Mouse (Mus musculus): ENCODE results near the gene Gm34653. TPM values are rescaled to one million over a fixed set of nuclear protein-coding genes. Genes with fewer than 3 reads are reported as not detected.
"Not testable (repeated sequence)": the region's sequence is repeated elsewhere in the genome, so short reads cannot be mapped to it uniquely, and the experiment has no call there.

Gene Gm34653
- polyA plus RNA-seq, 1 experiment from 2014 or later = 0.07 TPM

- Histone ChIP-seq H3K4me3 (peak overlapping the region; percentile 98), H3K4me2 (peak overlapping the region; percentile 82), H3K9me3 (replicated peaks) (no peaks in the 10 kb centered on the region), H3K4me1 (peaks cover 42% of the 10 kb centered on the region), H3K9ac (peak overlapping the region; percentile 98), H3K27me3 (replicated peaks) (0 out of 2 replicates have a peak, but pooled peaks cover 3% of the 10 kb centered on the region), H3K27ac (peak overlapping the region; percentile 93), H3K36me3 (peaks cover 22% of the 10 kb centered on the region)
- ATAC-seq = peak; percentile 5; the same call in 1 of the 2 replicates
- WGBS (ENCODE audit: insufficient replicate concordance) = 28% methylated on average over 20 of the region's 21 CpGs
Measured at GRCm38 (mm10) chr2:34826460-34827231, 6.2 kb upstream of the Gm34653 start.

- Histone ChIP-seq H3K36me3 (peaks cover 12% of the 10 kb centered on the region), H3K27ac (peak overlapping the region; percentile 48), H3K4me2 (0 out of 2 replicates have a peak overlapping the region, but pooled peaks have one; percentile 10), H3K4me1 (peaks cover 34% of the 10 kb centered on the region), H3K4me3 (no peak overlapping the region), H3K9ac (no peak overlapping the region), H3K9me3 (replicated peaks) (no peaks in the 10 kb centered on the region), H3K27me3 (replicated peaks) (0 out of 2 replicates have a peak, but pooled peaks cover 3% of the 10 kb centered on the region)
- no peak for ATAC-seq
- 76% methylated on average over 4 of the region's 4 CpGs for WGBS (ENCODE audit: insufficient replicate concordance)
Measured at GRCm38 (mm10) chr2:34827591-34827990, 5.2 kb upstream of the Gm34653 start.

GRCm38 (mm10) chr2:34828026-34828425 is 4.8 kb upstream of the Gm34653 start:
- ATAC-seq = no peak
- H3K4me3 ChIP-seq = no peak overlapping the region
- whole genome bisulfite sequencing (ENCODE audit: insufficient replicate concordance) = 64% methylated on average over 1 of the region's 1 CpGs
- 0 out of 2 replicates have a peak overlapping the region, but pooled peaks have one; percentile 10 for H3K4me2 ChIP-seq
- no peaks in the 10 kb centered on the region for H3K9me3 ChIP-seq (replicated peaks)
- peaks cover 10% of the 10 kb centered on the region for H3K36me3 ChIP-seq
- peak overlapping the region; percentile 48 for H3K27ac ChIP-seq
- H3K27me3 ChIP-seq (replicated peaks) = 0 out of 2 replicates have a peak, but pooled peaks cover 3% of the 10 kb centered on the region
- no peak overlapping the region for H3K9ac ChIP-seq
- H3K4me1 ChIP-seq = peaks cover 31% of the 10 kb centered on the region

- peaks cover 11% of the 10 kb centered on the region for H3K4me1 ChIP-seq
- 86% methylated on average over 17 of the region's 17 CpGs for WGBS (ENCODE audit: insufficient replicate concordance)
- H3K9me3 ChIP-seq (replicated peaks); H3K27ac ChIP-seq; ATAC-seq; H3K27me3 ChIP-seq (replicated peaks); H3K9ac ChIP-seq; H3K4me2 ChIP-seq; H3K4me3 ChIP-seq; H3K36me3 ChIP-seq: not testable (repeated sequence)
Measured at GRCm38 (mm10) chr2:34830066-34830465, 2.7 kb upstream of the Gm34653 start.

GRCm38 (mm10) chr2:34833624-34834023 is 817 bp downstream of the Gm34653 start:
- no peak for ATAC-seq
- Histone ChIP-seq H3K4me3 (no peak overlapping the region), H3K27ac (no peak overlapping the region), H3K9ac (no peak overlapping the region), H3K36me3 (no peaks in the 10 kb centered on the region), H3K9me3 (replicated peaks) (no peaks in the 10 kb centered on the region), H3K4me2 (no peak overlapping the region), H3K27me3 (replicated peaks) (0 out of 2 replicates have a peak, but pooled peaks cover 16% of the 10 kb centered on the region), H3K4me1 (no peaks in the 10 kb centered on the region)
- 82% methylated on average over 17 of the region's 17 CpGs for WGBS (ENCODE audit: insufficient replicate concordance)

DNA sequence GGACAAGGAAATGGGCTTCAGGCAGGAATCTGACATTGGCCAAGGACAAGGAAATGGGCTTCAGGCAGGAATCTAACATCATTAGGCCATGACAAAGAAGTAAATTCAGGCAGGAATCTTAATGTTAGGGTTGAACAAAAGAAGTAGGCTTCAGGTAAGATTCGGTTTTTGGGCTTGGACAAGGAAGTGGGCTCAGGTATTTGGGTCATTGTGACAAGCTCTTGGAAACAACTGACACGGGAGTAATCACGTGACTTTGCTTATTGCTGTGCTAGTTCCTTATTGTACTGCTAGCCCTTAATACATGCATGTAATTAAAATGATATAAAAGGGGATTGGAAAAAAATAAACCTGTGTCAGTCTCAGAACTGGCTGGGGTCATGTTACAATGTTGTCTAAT is 2.9 kb downstream of the Gm34653 start:
- Histone ChIP-seq H3K27me3 (replicated peaks) (0 out of 2 replicates have a peak, but pooled peaks cover 16% of the 10 kb centered on the region), H3K36me3 (no peaks in the 10 kb centered on the region), H3K27ac (no peak overlapping the region), H3K9me3 (replicated peaks) (no peaks in the 10 kb centered on the region), H3K4me3 (no peak overlapping the region), H3K9ac (no peak overlapping the region), H3K4me2 (no peak overlapping the region), H3K4me1 (no peaks in the 10 kb centered on the region)
- WGBS (ENCODE audit: insufficient replicate concordance) = 53% methylated on average over 3 of the region's 3 CpGs
- ATAC-seq = no peak

DNA sequence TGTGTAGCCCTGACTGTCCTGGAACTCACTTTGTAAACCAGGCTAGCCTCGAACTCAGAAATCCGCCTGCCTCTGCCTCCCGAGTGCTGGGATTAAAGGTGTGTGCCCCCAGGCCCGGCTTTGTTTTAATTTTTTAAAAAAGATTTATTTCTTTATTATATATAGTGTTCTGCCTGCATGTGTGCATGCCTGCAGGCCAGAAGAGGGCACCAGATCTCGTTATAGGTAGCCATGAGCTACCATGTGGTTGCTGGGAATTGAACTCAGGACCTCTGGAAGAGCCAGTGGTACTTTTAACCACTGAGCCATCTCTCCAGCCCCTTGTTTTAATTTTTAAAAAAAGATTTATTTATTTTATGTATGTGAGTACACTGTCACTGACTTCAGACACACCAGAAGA is 7.3 kb downstream of the Gm34653 start:
- ATAC-seq; H3K4me2 ChIP-seq; H3K27ac ChIP-seq; H3K4me3 ChIP-seq; H3K9me3 ChIP-seq (replicated peaks); H3K36me3 ChIP-seq; H3K9ac ChIP-seq; H3K4me1 ChIP-seq: not testable (repeated sequence)
- peaks cover 19% of the 10 kb centered on the region; the same call in 1 of the 2 replicates for H3K27me3 ChIP-seq (replicated peaks)
- 67% methylated on average over 5 of the region's 5 CpGs for WGBS (ENCODE audit: insufficient replicate concordance)

DNA sequence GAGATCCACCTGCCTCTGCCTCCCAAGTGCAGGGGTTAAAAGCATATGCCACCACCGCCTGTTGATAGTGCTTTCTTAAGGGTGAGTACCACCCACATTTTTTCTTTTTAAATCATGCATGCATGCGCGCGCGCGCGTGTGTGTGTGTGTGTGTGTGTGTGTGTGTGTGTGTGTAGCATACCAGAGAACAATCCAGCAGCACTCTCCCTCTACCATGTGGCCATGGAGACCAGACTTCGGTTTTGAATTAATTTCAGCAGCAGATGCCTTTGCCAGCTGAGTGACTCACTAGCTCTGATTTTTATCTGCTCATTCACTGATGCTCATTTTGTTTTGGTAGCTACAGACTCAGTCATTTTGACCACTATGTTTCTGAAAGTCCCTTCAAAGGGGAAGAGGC is 8.9 kb downstream of the Gm34653 start:
- 86% methylated on average over 8 of the region's 8 CpGs for WGBS (ENCODE audit: insufficient replicate concordance)
- H3K9me3 ChIP-seq (replicated peaks) = no peaks in the 10 kb centered on the region
- H3K4me3 ChIP-seq = no peak overlapping the region
- H3K36me3 ChIP-seq = no peaks in the 10 kb centered on the region
- no peak for ATAC-seq
- H3K9ac ChIP-seq = no peak overlapping the region
- peaks cover 7% of the 10 kb centered on the region; the same call in 1 of the 2 replicates for H3K27me3 ChIP-seq (replicated peaks)
- no peak overlapping the region for H3K27ac ChIP-seq
- H3K4me2 ChIP-seq = no peak overlapping the region
- H3K4me1 ChIP-seq = no peaks in the 10 kb centered on the region

DNA sequence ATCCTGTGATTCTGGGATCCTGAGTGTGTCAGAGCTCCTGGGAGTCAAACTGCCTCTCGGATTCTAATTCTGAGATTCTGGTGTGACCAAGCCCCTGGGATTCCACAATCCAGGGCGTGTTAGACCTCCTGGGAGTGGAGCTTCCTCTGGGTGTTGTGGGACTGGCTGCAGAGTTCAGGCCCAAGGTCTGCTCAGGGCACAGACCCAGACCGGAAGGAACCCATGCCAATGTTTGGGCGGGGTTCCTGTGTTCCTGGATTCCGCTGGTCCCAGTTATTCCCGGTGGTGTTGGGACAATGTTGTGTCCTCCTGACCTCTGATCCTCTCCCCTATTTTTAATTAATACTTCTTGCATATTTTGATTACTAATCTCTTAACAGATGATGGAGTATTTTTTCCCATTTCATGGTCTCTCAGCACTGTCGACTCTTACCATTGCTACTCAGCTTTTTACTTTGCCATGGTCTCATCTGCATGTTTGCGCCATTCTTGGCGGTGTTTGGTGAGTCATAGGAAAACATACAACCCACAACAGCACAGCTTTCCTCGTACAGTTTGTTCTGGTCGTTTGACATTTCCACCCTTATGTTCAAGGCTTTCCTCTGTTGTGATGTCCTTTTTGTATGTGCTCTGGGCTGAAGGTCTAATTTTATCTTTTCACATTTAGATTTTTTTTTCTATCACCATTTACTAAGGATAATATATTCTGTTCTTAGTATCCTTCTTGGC is 10.6 kb downstream of the Gm34653 start:
- Histone ChIP-seq H3K27ac (no peak overlapping the region), H3K27me3 (replicated peaks) (peaks cover 3% of the 10 kb centered on the region; the same call in 1 of the 2 replicates), H3K4me3 (no peak overlapping the region), H3K36me3 (no peaks in the 10 kb centered on the region), H3K4me2 (no peak overlapping the region), H3K9ac (no peak overlapping the region), H3K4me1 (no peaks in the 10 kb centered on the region), H3K9me3 (replicated peaks) (no peaks in the 10 kb centered on the region)
- 72% methylated on average over 11 of the region's 11 CpGs for WGBS (ENCODE audit: insufficient replicate concordance)
- no peak for ATAC-seq

DNA sequence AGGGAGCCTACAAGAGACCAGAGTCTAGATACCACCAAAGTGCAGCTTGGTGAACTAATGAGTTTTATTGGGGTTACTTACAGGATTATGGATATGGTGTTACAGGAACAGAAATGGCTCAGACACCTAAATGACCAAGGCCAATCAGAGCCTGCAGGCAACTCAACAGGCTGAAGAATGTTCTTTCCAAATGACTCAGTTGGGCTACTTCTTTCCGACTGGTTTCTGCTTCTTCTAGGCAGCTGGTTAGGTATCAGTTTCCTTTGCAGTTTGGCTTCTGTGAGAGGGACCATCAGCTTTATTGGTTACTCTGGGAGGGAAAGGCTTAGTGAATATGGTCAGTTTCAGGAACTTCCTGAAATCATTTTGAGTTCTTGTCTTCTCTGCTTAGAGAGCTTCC is 14.9 kb downstream of the Gm34653 start:
- Histone ChIP-seq H3K27ac (no peak overlapping the region), H3K27me3 (replicated peaks) (0 out of 2 replicates have a peak, but pooled peaks cover 3% of the 10 kb centered on the region), H3K4me1 (no peaks in the 10 kb centered on the region), H3K4me2 (no peak overlapping the region), H3K9me3 (replicated peaks) (no peaks in the 10 kb centered on the region), H3K4me3 (no peak overlapping the region), H3K36me3 (peaks cover 39% of the 10 kb centered on the region), H3K9ac (no peak overlapping the region)
- ATAC-seq = no peak
- WGBS (ENCODE audit: insufficient replicate concordance) = 81% methylated on average over 1 of the region's 1 CpGs

DNA sequence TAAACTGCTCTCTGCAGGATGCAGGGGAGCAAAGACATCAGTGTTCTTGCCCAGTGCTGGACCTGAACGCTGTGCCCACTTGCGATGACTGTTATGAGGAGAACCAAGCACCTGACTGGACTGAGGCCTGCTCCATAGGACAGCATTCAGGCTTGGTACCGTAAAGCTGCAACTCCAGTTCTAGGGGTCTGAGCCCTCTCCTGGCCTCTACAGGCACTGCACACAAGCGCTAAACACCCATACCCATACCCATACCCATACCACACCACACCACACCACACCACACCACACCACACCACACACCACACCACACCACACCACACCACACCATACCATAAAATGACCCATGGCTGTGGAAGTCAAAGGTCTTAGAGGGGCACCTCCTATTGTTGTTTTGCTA is 22.5 kb downstream of the Gm34653 start:
- no peak for ATAC-seq
- H3K36me3 ChIP-seq = peaks cover 100% of the 10 kb centered on the region
- H3K4me2 ChIP-seq = no peak overlapping the region
- H3K4me1 ChIP-seq = peaks cover 10% of the 10 kb centered on the region
- no peaks in the 10 kb centered on the region for H3K9me3 ChIP-seq (replicated peaks)
- H3K4me3 ChIP-seq = no peak overlapping the region
- H3K27me3 ChIP-seq (replicated peaks) = no peaks in the 10 kb centered on the region
- no peak overlapping the region for H3K9ac ChIP-seq
- WGBS (ENCODE audit: insufficient replicate concordance) = 96% methylated on average over 4 of the region's 4 CpGs
- no peak overlapping the region for H3K27ac ChIP-seq

GRCm38 (mm10) chr2:34857728-34858127 is 24.9 kb downstream of the Gm34653 start:
- Histone ChIP-seq H3K9me3 (replicated peaks) (no peaks in the 10 kb centered on the region), H3K4me1 (peaks cover 10% of the 10 kb centered on the region), H3K4me3 (no peak overlapping the region), H3K9ac (no peak overlapping the region), H3K27ac (no peak overlapping the region), H3K4me2 (no peak overlapping the region), H3K27me3 (replicated peaks) (no peaks in the 10 kb centered on the region), H3K36me3 (peaks cover 96% of the 10 kb centered on the region)
- 49% methylated on average over 8 of the region's 8 CpGs for WGBS (ENCODE audit: insufficient replicate concordance)
- peak; percentile 49 for ATAC-seq
